Mouse (Mus musculus): ENCODE data around the gene Arhgef10l.
A peak's percentile ranks its signal among the peaks of the same experiment; 100 is the strongest.

Arhgef10l gene

GRCm38 (mm10) chr4:140529735-140530134, 136.1 kb downstream of the Arhgef10l start:
- DNase-seq (ENCODE audit: low spot score in 2 of 2) = no peak

- no peak for DNase-seq (ENCODE audit: low spot score in 2 of 2)
These were observed 137.4 kb downstream of the Arhgef10l start for GRCm38 (mm10) chr4:140528443-140528842.

GRCm38 (mm10) chr4:140525674-140526177, 140.1 kb downstream of the Arhgef10l start:
- DNase-seq (ENCODE audit: low spot score in 2 of 2) = no peak

- no peak for DNase-seq (ENCODE audit: low spot score in 2 of 2)
These were observed 140.9 kb downstream of the Arhgef10l start for GRCm38 (mm10) chr4:140524927-140525326.

GRCm38 (mm10) chr4:140522873-140523272, 142.9 kb downstream of the Arhgef10l start:
- no peak for DNase-seq (ENCODE audit: low spot score in 2 of 2)

GRCm38 (mm10) chr4:140520719-140521118, 145.1 kb downstream of the Arhgef10l start:
- no peak for DNase-seq (ENCODE audit: low spot score in 2 of 2)

GRCm38 (mm10) chr4:140513797-140514196, 152.0 kb downstream of the Arhgef10l start:
- no peak for DNase-seq (ENCODE audit: low spot score in 2 of 2)

- no peak for DNase-seq (ENCODE audit: low spot score in 2 of 2)
These were observed 156.0 kb downstream of the Arhgef10l start for GRCm38 (mm10) chr4:140509856-140510255.

GRCm38 (mm10) chr4:140507172-140507714, 158.6 kb downstream of the Arhgef10l start:
- no peak for DNase-seq (ENCODE audit: low spot score in 2 of 2)

- no peak for DNase-seq (ENCODE audit: low spot score in 2 of 2)
These were observed 160.2 kb downstream of the Arhgef10l start for GRCm38 (mm10) chr4:140505608-140506002.

GRCm38 (mm10) chr4:140504921-140505607, 160.7 kb downstream of the Arhgef10l start:
- no peak for DNase-seq (ENCODE audit: low spot score in 2 of 2)

GRCm38 (mm10) chr4:140504067-140504913, 161.5 kb downstream of the Arhgef10l start:
- DNase-seq (ENCODE audit: low spot score in 2 of 2) = peak in 1 of 2 experiments; percentile 26

- DNase-seq (ENCODE audit: low spot score in 2 of 2) = no peak
These were observed 165.0 kb downstream of the Arhgef10l start for GRCm38 (mm10) chr4:140500766-140501165.

GRCm38 (mm10) chr4:140499571-140499970, 166.2 kb downstream of the Arhgef10l start:
- no peak for DNase-seq (ENCODE audit: low spot score in 2 of 2)

- no peak for DNase-seq (ENCODE audit: low spot score in 2 of 2)
These were observed 168.6 kb downstream of the Arhgef10l start for GRCm38 (mm10) chr4:140497169-140497568.

- peak; percentile 30 to 53 for DNase-seq (ENCODE audit: low spot score in 2 of 2)
These were observed 174.3 kb downstream of the Arhgef10l start for GRCm38 (mm10) chr4:140491555-140491954.

GRCm38 (mm10) chr4:140485442-140485841, 180.4 kb downstream of the Arhgef10l start:
- DNase-seq (ENCODE audit: low spot score in 2 of 2) = no peak

GRCm38 (mm10) chr4:140483134-140483533, 182.7 kb downstream of the Arhgef10l start:
- no peak for DNase-seq (ENCODE audit: low spot score in 2 of 2)

- DNase-seq (ENCODE audit: low spot score in 2 of 2) = no peak
These were observed 185.3 kb downstream of the Arhgef10l start for GRCm38 (mm10) chr4:140480369-140481067.

- no peak for DNase-seq (ENCODE audit: low spot score in 2 of 2)
These were observed 190.6 kb downstream of the Arhgef10l start for GRCm38 (mm10) chr4:140475194-140475593.

GRCm38 (mm10) chr4:140469760-140470452, 195.9 kb downstream of the Arhgef10l start:
- DNase-seq (ENCODE audit: low spot score in 2 of 2) = peak; percentile 47 to 57

Data from right cerebral cortex, adult 2 months (tissue).